Mouse (Mus musculus) G1E (cell line): Measurements from ENCODE around the gene Ccdc124. TPM values are rescaled to one million over a fixed set of nuclear protein-coding genes. Genes with fewer than 3 reads are reported as not detected.
"Not testable (repeated sequence)": the region's sequence is repeated elsewhere in the genome, so short reads cannot be mapped to it uniquely, and the experiment has no call there.

Experiments used
- ATAC-seq: 2 replicates; pipeline ENCODE4 v1.8.0; 2016; ENCODE audit warnings: mild to moderate bottlenecking; ENCODE audit not compliant: insufficient number of reproducible peaks, poor library complexity, low FRiP score, severe bottlenecking; ENCODE audit errors: extremely low read depth
- DNase-seq: peaks from one replicate; pipeline ENCODE4 v3.0.0; 2012; ENCODE audit warnings: low spot score
- H3K27me3 ChIP-seq: 2 replicates; pipeline ENCODE4 v1.6.1; 2012; ENCODE audit warnings: mild to moderate bottlenecking, low read length, inconsistent platforms; ENCODE audit not compliant: insufficient read depth
- H3K36me3 ChIP-seq: replicated peaks from 2 replicates; pipeline ENCODE3; 2012; ENCODE audit warnings: mild to moderate bottlenecking, inconsistent platforms
- H3K4me1 ChIP-seq: 2 replicates; pipeline ENCODE4 v1.6.1; 2012; ENCODE audit warnings: low read depth, low read length, inconsistent platforms, mixed read lengths; ENCODE audit not compliant: insufficient read depth
- H3K4me3 ChIP-seq: 2 replicates; pipeline ENCODE4 v1.5.1; 2012; ENCODE audit warnings: low read depth, mild to moderate bottlenecking, inconsistent platforms, low read length, moderate library complexity, mixed read lengths
- H3K9me3 ChIP-seq: replicated peaks from 2 replicates; pipeline ENCODE4 v1.6.1; 2012; ENCODE audit warnings: inconsistent platforms
- CTCF ChIP-seq: IDR thresholded peaks from 2 replicates; pipeline ENCODE4 v1.5.1; 2012; ENCODE audit warnings: low read depth, low read length, inconsistent platforms, mixed read lengths
- GATA1 ChIP-seq: IDR thresholded peaks from 2 replicates; pipeline ENCODE4 v1.6.1; 2012; ENCODE audit warnings: borderline replicate concordance, low read length, inconsistent platforms, mixed read lengths
- GATA2 ChIP-seq: IDR thresholded peaks from 2 replicates; pipeline ENCODE4 v1.6.1; 2012; ENCODE audit warnings: low read depth, low read length, inconsistent platforms, borderline replicate concordance
- POLR2AphosphoS5 ChIP-seq: IDR thresholded peaks from 2 replicates; pipeline ENCODE4 v1.6.1; 2012; ENCODE audit warnings: low read depth, low read length, inconsistent platforms; ENCODE audit not compliant: insufficient replicate concordance
- TAL1 ChIP-seq: conservative IDR thresholded peaks from 2 replicates; pipeline ENCODE4 v1.6.1; 2012; ENCODE audit warnings: low read depth, low read length, inconsistent platforms, mixed read lengths
- polyA plus RNA-seq: library from polyadenylated mRNA; stranded (reverse); fragments of >175 nt; gene quantifications from 2 replicates; pipeline ENCODE4 v1.2.3, GENCODE M21; 2012
- total RNA-seq, 2 experiments: library from RNA; stranded (forward) in 1 of 2; stranded (reverse) in 1 of 2; fragments of 200-1000 nt in 1 of 2; fragments of >200 nt in 1 of 2; fragmentation: Nextera tagmentation in 1 of 2; gene quantifications; 2 replicates each; pipeline ENCODE4 v1.2.3; 2014 to 2017

Gene Ccdc124
- total and polyA plus RNA-seq, 3 experiments: 16.1 to 171 (median 18.9) TPM

DNA sequence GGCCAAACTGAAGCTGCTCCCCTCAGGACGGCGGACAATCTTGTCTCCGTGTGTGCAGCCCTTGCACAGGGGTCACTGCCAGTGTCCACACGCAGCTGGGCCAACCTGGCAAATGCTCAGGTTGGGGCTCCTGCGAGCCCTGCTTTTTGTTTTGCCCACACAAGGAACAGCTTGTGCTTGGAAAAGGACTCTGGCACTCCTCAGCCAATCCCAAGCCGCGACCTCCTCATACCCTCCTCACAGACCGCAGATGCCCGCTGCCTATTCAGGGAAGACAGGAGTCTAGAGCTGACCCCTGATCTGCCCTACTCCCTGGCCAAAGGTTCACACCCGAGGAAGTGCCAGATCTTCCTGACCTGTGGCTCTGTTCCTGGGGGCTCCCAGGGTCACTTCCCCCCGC, 41.4 kb downstream of the Ccdc124 start:
- Histone ChIP-seq H3K4me3 (no peak overlapping the region), H3K9me3 (no peaks in the 10 kb centered on the region), H3K27me3 (peaks cover 23% of the 10 kb centered on the region), H3K4me1 (peaks cover 33% of the 10 kb centered on the region), H3K36me3 (peaks cover 41% of the 10 kb centered on the region)
- TF ChIP-seq GATA1 (no peak), GATA2 (no peak), POLR2AphosphoS5 (no peak), TAL1 (no peak), CTCF (no peak)
- ATAC-seq (no peak), DNase-seq (no peak)

DNA sequence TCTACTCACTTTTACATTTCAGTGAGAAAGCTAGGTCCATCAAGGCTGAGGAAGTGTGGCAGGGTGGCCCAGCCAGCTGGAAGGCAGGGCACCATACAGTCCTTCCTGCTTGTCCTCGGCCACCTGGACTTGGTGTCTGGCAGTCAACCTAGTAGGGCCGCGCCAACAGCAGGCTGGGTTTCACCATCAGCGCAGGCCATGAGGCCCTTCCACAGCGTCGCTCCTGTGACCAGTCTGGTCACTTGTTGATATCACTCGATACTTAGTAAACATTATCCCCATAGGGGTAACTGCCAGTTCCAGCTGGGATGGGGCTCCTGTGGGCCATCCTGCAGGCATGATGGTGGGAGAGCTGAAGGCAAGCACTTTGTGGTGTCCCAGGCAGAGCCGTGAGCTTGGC, 42.2 kb downstream of the Ccdc124 start:
- DNase-seq: no peak
- Histone ChIP-seq H3K4me1 (peaks cover 25% of the 10 kb centered on the region), H3K9me3 (peaks cover 3% of the 10 kb centered on the region; the same call in 1 of the 2 replicates), H3K36me3 (peaks cover 32% of the 10 kb centered on the region), H3K27me3 (peaks cover 29% of the 10 kb centered on the region), H3K4me3 (no peak overlapping the region)
- ATAC-seq: no peak
- TF ChIP-seq POLR2AphosphoS5 (no peak), TAL1 (no peak)

DNA sequence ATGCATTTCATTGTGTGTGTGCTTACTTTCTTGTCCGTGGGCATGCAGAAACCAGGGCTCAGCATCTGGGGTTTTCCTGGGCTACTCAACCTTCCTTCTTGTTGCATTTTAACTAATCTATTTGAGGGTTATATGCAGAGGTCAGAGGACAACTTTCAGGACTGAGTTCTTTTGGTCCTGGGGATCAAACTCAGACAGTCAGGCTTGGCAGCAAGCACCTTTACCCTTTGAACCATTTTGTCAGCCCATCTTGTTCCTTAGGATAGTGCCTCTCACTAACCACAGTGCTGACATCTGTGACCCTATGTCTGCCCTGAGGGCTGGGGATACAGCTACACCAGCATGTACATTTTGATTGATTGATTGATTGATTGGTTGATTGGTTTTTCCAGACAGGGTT, 45.9 kb downstream of the Ccdc124 start:
- no peaks in the 10 kb centered on the region for H3K36me3 ChIP-seq
- H3K27me3 ChIP-seq: peaks cover 58% of the 10 kb centered on the region
- no peak overlapping the region for H3K4me3 ChIP-seq
- H3K9me3 ChIP-seq: peaks cover 3% of the 10 kb centered on the region; the same call in 1 of the 2 replicates
- ATAC-seq (no peak), DNase-seq (no peak)
- H3K4me1 ChIP-seq: peaks cover 1% of the 10 kb centered on the region; the same call in 1 of the 2 replicates
- TF ChIP-seq GATA1 (no peak), TAL1 (no peak), CTCF (no peak), POLR2AphosphoS5 (no peak), GATA2 (no peak)

DNA sequence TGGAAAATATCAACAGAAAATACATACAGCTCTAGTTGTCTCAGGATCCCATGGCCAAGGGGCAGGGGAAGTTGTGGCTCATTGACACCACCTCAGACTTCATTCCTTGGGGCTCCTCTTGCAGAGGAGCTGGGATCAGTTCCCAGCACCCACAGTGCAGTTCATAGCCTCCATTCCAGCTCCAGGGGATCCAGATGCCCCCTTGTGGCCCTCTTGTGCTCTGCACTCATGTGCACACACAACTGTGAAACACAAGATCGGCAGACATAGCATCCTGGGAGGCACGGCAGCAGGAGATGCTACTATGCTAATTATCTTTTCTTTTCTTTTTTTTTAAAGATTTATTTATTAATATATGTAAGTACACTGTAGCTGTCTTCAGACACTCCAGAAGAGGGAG, 46.7 kb downstream of the Ccdc124 start:
- TF ChIP-seq GATA2 (no peak), GATA1 (no peak), TAL1 (no peak)
- Histone ChIP-seq H3K27me3 (peaks cover 58% of the 10 kb centered on the region), H3K4me3 (no peak overlapping the region), H3K4me1 (peaks cover 3% of the 10 kb centered on the region), H3K9me3 (peaks cover 3% of the 10 kb centered on the region; the same call in 1 of the 2 replicates), H3K36me3 (no peaks in the 10 kb centered on the region)
- ATAC-seq (no peak), DNase-seq (no peak)

DNA sequence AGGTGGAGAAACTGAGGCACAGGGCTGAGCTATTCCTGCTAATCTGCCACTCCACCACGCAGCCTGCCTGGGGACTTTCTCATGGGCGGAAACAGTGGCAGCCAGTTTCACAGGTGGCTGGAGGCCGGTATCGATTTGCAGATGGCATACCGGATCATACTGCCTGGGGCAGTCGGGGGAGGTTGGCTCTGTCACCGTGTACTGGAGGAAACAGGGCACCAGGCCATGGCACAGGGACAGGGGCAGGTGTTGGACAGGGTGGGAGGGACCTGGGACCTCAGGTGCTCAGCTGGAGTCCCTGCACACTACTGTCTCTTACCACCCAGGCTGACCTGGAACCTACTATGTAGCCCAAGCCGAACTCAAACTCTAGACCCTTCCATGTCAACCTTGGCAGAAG, 47.9 kb downstream of the Ccdc124 start:
- ATAC-seq: no peak
- peaks cover 3% of the 10 kb centered on the region; the same call in 1 of the 2 replicates for H3K9me3 ChIP-seq
- H3K4me3 ChIP-seq: no peak overlapping the region

DNA sequence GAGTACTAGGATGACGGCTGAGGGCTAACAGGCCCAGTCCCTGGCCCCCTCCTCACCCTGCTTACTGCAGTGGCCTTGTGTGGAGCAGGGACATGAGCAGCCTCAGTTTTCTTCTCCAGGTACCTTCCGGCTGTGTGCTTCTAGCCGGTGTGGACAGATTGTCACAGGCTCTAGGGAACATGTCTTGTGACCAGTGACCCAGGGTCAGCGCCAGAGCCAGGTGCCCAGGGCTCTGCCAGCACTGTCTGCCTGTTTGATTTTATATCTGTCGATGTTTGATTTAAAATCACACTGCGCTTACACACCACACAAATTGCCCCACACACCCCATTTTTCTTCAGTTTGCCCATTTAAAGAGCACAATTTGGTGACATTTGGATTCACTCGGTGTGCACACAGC, 49.9 kb downstream of the Ccdc124 start:
- no peak for DNase-seq

More for the DNA sequence above, 47.9 kb downstream of the Ccdc124 start:
- TF ChIP-seq CTCF (no peak), POLR2AphosphoS5 (no peak), GATA1 (no peak), GATA2 (no peak), TAL1 (no peak)
- no peak for DNase-seq
- H3K27me3 ChIP-seq: peaks cover 53% of the 10 kb centered on the region
- H3K4me1 ChIP-seq: peaks cover 14% of the 10 kb centered on the region
- peaks cover 7% of the 10 kb centered on the region for H3K36me3 ChIP-seq

DNA sequence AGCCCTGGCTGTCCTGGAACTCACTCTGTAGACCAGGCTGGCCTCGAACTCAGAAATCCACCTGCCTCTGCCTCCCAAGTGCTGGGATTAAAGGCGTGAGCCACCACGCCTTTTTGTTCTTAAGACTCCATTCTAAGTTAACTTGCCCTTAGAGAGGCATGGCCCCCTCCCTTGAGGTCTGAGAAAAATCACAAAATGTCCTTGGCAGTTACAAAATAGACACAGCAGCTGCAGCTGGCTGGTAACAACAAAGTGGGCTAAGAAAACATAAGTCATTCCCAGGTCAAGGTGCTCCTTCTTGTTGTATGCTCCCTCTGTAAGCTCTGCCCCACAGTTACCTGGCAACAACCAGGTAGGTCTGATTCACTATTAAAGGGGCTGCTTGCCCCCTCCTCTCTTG, 51.1 kb downstream of the Ccdc124 start:
- H3K36me3 ChIP-seq: peaks cover 29% of the 10 kb centered on the region
- not testable (repeated sequence) for H3K9me3 ChIP-seq, DNase-seq, ATAC-seq, H3K4me3 ChIP-seq
- peaks cover 27% of the 10 kb centered on the region for H3K4me1 ChIP-seq
- peaks cover 35% of the 10 kb centered on the region for H3K27me3 ChIP-seq

More for the DNA sequence above, 49.9 kb downstream of the Ccdc124 start:
- TF ChIP-seq POLR2AphosphoS5 (no peak), TAL1 (no peak), CTCF (no peak), GATA1 (no peak), GATA2 (no peak)
- no peak for ATAC-seq
- H3K27me3 ChIP-seq: peaks cover 43% of the 10 kb centered on the region
- peaks cover 27% of the 10 kb centered on the region for H3K36me3 ChIP-seq
- H3K4me1 ChIP-seq: peaks cover 27% of the 10 kb centered on the region
- no peak overlapping the region for H3K4me3 ChIP-seq
- peaks cover 3% of the 10 kb centered on the region; the same call in 1 of the 2 replicates for H3K9me3 ChIP-seq
